Mouse (Mus musculus) gastrocnemius, postnatal 25 days (tissue): ENCODE data around the gene Gnb2. TPM values are rescaled to one million over a fixed set of nuclear protein-coding genes. Genes with fewer than 3 reads are reported as not detected.

Experiments used
- DNase-seq: peaks from one replicate; pipeline ENCODE4 v3.0.0; 2022
- total RNA-seq, 2 experiments: library from RNA; stranded (reverse); gene quantifications; 1 replicate in 1 of 2; 2 replicates in 1 of 2; pipeline ENCODE4 v1.2.3; 2021

The Gnb2 gene
- total RNA-seq, 2 experiments from 2014 or later = 129 to 130 TPM

DNA sequence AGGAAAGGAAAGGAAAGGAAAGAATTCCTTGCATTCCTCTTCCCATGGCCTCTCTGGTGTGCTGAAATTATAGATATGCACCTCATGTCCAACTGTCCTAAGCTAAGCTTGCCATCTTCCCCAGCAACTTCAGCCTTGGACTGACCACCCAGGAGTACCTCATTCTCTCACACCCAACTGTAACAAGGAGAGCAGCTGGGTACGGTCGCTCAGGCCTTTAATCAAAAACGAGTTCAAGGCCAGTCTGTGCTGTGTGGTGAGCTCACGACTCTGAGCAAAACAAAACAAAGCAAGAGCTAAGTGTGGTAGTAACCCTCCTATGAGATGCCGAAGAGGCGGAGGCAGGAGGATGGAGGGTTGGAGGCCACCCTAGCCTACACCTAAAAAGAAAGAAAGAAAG, 7.7 kb upstream of the Gnb2 start:
- no peak for DNase-seq

DNA sequence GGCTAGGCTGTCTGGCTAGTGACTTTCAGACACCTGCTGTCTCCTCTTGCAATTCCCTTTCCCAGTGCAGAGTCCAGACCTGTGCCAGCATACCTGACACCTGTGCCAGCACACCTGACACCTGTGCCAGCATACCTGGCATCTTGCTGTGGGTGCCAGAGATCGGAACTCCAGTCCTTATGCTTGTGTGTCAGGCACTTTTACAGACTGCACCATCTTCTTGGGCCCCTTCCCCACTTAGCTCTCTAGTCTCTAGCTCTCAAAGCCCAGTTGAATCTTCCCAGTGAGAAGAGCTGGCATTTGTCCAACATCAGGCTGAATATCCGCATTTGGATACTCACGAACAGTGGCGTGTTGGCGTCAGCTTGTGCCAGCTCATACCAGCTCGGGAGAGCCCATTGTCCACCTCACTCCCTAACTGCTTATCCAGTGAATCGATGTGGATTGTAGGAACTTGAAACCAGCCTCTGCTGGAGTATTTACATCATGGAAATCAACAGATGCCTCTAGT, 6.0 kb upstream of the Gnb2 start:
- DNase-seq = no peak

DNA sequence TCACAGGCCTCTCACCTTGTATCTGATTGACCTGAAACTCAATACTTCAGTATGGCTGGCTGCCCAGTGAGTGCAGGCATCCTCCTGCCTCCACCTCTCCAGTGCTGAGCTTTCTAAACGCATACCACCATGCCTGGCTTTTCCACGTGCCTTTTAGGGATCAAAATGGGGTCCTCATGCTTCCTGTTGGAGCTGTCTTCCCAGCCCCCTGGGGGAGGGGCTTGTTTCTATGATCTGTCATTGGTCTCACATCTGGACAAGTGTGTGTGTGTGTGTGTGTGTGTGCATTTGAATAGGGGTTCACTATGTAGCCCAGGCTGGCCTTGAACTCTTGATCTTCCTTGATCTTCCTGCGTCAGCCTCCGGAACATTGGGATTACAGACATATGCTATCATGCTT, 4.2 kb upstream of the Gnb2 start:
- DNase-seq = no peak

DNA sequence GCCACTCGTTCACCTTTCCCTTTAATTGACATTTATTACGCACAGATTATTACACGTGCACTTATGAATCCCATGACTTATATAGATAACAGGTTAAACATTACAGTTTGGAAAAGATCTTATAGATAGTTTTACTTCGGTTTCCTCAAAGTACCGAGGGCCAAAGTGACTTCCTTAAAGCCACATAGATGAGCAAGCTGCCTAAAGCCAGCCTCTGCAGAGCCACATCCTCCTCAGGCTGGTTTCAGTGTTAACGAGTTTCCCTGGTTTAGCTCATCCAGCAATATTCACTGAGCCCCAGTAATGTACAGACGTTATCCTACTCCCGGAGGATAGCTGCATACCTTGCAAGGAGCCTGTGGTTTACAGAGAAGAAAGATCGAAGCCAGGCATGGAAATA, 2.0 kb upstream of the Gnb2 start:
- DNase-seq = no peak

DNA sequence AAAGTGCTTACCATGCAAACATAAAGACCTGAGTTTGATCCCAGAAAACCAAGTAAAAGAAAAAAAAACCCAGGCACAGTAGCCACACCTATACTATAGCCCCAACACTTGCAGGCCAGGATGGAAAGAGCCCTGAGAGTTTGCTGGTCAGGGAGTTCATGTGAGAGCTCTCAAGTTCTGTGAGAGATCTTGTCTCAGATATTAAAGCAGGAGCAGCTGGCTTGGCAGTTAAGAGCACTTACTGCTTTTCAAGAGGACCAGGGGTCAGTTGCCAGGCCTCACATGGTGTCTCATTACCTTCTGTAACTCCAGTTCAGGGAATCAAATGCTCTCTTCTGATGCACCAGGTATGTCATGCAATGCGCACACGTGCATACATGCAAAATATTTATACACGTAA, 1.5 kb upstream of the Gnb2 start:
- DNase-seq = no peak

DNA sequence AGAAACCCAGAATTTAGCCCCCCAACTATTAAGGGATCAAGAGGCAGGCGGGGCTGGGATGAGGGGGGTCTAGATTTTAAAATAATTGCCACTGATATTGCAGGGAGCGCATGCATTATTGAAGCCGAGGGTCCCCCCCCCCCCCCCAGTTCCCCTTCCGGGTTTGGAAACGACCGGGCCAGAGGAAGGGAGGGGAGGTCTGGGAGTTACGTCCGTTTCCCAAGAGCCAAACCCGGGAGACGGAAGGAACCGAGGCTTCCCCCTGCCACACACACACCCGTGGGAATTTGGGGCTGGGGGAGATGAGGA, 548 bp downstream of the Gnb2 start:
- no peak for DNase-seq

DNA sequence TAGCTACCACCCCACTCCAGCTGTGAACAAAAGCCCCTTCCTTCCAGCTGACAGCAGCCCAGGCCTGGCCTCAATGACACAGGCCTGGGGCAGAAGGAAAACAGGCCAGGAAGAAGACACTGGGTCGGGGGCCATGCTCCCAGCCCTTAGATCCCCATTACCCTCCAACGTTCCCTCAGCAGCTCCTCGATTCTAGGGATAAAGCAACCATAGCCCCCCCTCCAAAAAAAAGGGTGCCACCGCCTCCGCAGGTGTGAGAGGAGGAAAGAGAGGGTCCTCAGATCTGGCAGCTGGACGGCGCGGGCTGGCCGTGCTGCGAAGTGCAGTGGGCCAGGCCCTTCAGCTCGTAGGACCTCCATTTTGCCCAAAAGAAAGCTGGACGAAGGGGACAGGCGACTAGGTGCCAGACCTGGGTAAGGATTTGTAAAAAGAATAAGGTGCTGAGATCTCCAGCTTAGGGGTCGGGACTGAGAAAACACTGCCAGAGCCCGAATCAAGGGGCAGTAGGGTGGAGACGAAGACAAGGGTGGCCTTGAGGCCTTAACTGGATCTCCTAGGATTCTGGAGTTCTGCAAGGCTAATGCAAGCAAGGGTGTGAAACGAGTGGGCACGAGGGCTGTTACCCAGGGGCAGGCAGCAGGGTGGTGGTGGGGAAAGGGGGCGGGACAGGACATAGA, 1.0 kb downstream of the Gnb2 start:
- no peak for DNase-seq

DNA sequence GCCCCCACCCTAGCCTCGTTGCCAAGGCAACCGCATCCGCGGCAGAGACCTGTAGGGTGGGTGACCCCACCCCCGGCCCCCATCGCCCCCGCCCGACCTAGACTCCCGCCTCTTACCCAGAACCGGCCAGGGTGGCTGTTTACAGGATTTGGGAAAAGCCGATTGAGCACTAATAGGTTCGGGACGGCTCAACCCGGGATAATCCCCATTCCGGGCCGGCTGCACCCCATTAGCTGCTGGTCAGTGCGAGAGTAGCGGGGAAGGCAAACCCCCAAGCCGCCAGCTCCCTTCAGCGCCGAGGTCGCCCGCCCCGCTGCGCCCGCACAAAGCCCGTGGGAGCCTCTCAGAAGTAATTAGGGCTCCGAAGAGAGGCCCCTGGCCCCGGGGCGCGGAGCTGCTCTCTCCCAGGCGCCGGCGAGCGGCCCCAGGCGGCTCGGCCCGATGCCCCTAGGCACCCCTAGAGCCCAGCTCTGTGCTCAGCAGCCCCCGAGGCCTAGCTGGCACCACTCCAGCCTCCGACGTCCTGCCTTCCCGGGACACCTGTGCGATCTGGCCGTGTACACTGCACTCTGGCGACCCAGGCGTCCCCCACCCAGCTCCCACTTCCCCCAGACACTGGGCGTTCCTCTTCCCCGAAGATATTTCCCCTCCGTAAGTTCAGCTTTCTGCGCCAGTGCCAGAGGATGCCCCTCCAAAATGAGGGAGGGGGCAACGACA, 1.7 kb downstream of the Gnb2 start:
- peak; percentile 68 for DNase-seq

DNA sequence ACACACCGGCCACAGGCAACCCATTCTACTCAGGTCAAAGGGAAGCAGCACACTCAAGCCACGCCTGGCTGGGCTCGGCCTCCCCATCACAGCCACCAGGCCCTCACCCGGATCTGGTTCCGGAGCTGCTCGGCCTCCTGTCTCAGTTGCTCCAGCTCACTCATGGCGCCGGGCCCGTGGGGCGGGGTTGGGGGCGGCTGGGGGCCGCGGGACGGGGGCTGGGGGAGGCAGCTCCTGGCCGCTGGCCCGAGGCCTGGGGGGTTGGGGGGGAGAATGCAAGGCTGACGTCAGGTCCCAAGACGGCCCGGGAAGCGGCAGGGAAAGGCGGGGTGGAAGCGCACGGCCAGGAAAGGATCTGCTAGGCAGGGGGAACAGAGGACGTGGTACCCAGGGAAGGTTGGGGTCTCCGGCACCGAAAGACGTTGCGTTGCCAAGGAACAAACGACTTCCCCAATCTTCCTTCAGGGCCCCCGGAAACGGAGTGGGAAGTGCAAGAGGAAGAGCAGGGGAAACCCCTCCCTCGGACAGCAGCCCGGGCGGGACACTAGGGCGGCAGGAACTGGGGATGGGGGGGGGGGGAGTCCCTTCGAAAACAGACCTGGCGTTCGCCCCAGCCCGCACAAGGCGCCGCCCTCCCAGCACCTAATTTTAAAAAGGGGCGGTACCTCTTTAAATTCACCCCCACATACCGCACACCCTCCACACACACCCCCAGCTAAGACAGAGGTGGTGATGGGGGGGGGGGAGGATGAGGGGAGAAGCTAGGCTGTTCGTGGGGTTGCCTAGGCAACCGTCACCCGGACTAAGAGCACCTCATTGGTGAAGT, 2.5 kb downstream of the Gnb2 start:
- DNase-seq = peak; percentile 74

DNA sequence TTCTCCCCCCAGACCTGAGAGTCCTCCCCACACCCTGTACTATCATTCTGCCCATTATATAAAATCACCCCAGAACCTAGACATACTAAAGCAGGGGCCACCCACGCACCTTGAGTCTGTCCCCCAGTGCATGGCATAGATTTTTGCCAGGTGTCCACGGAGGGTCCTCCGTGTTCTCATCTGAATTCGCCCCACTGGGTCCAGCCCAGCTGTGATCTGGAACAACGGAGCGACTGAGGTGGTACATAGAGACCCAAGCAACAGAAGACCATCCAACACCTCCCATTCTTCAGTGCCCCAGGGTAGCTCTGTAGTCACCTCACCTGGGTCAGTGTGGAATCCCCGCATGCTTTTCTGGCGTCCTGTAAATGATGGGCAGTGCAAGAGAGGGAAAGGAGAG, 3.2 kb downstream of the Gnb2 start:
- no peak for DNase-seq

DNA sequence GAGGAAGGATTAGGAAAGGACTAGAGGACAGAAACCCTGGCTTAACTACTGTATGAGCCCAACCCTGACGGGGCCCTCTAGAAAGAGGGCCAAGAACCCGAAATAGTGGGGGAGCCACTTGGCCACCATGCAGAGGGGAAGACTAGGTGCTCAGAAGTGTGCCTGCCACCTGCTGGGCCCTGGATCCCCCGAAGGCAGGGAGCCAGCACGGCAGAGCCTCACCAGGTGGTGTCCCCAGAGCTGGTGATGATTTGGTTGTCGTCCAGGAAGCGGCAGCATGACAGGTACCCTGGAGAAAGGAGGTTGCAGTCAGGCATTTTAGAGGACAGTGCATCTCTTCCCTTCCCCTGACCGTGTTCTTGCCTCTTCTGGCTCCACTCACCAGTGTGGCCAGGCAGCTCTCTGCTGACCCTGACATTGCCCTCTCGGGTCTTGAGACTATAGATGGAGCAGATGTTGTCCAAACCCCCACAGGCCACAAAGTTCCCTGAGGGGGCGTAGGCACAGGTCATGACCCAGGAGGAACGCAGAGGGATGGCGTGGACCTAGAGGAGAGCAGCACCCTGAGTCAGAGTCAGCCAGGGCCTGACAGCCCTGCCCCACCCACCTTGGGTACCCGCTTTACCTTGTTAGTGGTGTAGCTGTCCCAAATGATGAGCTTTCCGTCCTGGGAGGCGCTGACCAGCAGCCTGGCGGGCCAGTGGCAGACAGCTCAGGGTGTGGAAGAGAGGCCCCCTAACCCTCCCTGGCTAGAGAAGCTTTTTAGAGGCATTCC, 3.9 kb downstream of the Gnb2 start:
- no peak for DNase-seq

DNA sequence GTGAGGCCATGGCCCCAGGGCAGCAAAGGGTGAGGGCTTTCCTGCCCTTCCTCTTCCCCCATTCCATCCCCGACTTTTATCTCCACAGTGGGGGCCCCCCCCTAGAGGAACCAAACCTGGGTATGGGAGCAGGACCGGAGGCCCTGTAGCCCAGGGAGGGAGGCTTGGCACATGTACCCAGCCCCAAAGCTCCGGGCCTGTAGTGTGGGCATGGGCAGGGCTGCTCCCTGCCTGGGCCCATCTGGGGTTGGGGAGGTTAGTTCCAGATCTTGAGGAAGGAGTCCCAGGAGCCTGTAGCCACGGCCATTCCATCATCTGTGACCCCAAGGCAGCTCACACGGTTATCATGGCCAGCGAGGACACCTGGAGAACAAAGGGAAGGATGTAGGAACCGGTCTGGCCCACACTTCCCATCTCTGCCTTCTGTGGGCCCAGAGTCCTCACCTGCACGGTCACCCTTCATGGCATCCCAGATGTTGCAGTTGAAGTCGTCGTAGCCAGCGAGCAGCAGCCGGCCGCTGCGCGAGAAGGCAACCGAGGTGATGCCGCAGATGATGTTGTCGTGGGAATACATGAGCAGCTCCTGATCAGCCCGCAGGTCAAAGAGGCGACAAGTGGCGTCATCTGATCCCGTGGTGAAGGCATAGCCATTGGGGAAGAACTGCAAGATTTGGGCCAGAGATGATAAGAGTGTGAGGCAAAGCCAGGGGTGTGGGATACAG, 4.9 kb downstream of the Gnb2 start:
- DNase-seq = no peak

DNA sequence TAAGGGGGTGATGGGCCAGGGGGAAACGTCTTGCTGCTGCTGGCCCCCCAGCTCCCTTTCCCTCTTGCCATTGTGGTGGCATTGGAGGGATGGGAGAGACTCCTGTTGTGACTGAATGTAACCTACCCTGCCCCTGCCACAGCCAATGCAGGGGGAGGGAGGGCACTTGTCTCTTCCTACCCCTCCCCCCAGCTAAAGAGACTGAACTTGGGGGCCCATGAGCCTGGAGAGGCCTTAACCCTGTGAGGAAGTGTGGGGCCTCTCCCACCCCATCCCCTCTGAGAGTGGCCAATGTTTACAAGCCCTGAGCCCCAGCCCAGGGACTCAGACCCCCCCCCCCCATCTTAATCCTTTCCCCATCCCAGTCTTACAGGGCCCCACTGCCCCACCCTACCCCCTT, 5.9 kb downstream of the Gnb2 start:
- DNase-seq = no peak

DNA sequence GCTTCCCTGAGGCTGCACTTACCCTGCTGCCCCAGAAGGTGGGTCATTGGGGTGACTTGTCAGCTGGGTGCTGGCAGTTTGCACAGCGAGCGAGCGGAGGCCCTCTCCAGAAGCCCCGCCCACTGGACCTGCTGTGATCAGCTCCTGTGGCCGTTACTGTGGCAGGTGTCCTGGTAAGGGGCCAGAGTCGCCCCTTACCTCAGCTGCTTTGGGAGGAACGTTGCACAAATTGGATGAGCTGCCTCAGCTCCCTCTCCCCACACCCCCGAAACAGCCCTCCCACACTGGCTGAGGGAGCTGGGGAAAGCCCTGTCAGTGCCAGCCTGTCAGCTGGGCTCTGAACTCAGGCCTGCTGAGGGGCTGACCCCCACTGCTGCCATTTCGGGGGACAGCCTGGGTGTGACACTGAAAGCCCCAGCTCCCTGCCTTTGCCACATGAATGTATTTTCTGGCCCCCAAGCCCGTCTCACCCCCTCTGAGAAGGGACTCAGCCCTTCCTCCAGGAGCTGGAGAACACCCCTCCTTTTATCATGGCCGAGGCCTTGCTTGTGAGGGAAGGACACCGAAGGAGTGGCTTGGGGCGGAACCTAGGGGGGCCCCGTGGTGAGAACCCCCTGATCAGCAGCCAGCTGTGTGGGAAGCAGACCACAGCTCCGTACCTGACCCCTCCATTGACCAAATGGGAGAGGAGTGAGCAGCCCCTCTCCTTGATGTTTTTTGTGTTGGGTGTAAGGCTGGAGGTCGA, 6.9 kb downstream of the Gnb2 start:
- DNase-seq = no peak

DNA sequence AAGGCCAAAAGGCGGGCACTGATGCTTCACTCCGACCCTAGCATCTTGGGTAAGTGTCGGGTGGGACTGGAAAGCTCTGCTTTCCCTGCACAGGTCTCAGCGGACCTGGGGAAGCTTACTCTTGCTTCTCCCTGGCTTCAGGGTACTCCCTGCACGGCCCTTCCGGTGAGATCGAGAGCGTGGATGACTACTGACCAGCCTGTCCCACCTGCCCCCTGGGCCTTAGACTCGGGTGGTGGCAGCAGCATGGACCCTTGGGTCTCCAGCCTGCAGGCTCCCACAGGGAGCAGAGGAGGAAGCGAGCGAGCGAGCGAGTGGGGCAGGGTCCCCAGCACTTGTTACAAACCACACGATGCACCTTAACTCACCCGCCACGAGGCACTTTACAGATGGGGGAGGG, 7.8 kb downstream of the Gnb2 start:
- no peak for DNase-seq

DNA sequence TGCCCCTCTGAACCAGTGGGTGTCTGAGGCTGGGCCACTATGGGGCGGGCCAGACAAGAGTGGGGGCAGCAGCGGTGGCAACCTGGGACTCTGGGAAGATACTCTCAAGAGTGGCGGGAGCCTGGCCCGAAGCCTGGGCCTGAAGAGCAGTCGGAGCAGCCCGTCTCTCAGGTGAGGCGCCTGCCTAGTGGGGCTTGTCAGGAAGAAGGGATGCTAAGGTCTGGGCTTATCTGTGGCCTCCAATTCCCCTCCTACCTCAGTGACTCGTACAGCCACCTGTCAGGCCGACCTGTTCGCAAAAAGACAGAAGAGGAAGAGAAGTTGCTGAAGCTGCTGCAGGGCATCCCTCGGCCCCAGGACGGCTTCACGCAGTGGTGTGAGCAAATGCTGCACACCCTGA, 8.6 kb downstream of the Gnb2 start:
- no peak for DNase-seq

DNA sequence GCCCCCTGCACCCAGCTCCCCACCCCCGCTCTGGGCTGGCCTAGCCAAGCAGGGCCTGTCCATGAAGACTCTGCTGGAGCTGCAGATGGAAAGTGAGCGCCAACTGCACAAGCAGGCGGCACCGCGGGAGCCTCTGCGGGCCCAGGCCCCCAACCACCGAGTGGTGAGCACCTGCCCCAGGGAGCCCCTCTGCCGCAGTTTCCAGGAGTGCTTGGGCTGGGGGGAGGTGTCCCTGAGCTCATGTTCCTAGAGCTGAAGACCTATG, 9.1 kb downstream of the Gnb2 start:
- no peak for DNase-seq

DNA sequence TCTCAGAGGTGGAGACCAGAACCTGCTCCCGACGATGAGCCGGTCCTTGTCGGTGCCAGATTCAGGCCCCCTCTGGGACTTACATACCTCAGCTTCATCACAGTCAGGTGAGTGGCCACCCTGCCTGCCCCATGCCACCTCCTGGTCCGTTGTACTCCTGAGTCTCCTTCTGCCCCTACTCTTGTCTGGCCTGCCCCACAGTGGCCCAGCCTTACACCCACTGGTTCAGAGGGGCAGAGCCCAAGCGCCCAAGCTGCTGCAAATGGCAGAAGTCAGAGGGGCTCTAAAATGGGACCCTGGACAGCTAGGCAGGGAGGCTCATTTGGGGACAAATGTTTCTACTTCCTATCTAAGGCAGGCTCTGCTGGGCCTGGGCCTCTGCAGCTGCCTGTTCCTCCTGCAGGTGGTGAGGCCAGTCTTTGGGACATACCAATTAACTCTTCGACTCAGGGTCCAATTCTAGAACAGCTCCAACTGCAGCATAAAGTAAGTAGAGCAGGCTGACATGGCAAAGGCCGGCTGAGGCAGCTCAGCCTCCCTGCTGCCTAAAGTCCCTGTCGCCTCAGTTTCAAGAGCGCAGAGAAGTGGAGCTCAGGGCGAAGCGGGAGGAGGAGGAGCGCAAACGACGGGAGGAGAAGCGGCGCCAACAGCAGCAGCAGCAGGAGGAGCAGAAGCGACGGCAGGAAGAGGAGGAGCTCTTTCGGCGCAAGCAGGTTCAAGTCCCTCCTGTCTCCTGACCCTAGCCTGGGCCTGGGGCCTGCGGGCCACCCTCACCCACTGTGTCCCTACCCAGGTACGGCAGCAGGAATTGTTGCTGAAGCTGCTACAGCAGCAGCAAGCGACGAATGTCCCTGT, 9.7 kb downstream of the Gnb2 start:
- DNase-seq = no peak

DNA sequence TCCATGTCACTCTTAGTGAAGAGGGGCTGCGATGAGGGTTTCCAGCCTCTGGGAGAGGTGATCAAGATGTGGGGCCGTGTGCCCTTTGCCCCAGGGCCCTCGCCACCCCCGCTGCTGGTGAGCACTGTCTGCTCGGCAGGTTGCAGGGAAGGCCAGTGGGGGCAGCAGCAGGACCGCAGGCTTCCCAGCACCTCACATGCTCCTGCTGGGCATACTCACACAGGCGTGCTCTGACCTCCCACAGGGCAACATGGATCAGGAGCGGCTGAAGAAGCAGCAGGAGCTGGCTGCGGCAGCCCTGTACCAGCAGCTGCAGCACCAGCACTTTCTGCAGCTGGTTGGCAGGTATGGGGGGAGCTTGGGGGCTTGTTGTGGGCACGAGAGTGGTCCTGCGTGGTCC, 10.6 kb downstream of the Gnb2 start:
- DNase-seq = no peak

DNA sequence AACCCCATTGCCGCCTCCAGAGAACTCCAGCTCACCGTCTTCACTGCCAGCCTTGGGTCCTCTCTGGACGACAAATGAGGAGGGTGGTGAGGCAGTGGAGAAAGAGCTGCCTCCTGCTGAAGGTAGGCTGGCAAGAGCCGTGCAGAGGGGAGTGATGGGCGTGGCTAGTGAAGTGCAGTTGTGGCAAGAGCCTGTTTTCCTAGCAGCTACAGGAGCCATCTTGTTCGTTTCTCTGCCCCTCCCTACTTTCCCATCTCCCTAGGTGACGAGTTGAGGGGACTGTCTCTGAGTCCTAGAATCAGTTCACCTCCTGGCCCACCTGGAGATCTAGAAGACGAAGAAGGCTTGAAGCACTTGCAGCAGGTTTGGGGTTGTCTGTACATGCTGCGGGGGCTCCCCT, 11.4 kb downstream of the Gnb2 start:
- no peak for DNase-seq
